Mouse (Mus musculus) midbrain, embryonic 14.5 days (tissue): ENCODE data around the gene Grik4. TPM values are rescaled to one million over a fixed set of nuclear protein-coding genes. Genes with fewer than 3 reads are reported as not detected.
A peak's percentile ranks its signal among the peaks of the same experiment; 100 is the strongest.

Experiments used
- ATAC-seq: fragments of 200-750 bp; cut with Nextera tagmentation; 2 replicates; pipeline ENCODE4 v1.8.0; 2017; ENCODE audit warnings: moderate number of reproducible peaks, moderate library complexity; ENCODE audit not compliant: low FRiP score, low TSS enrichment
- DNase-seq: peaks from one replicate; pipeline ENCODE4 v3.0.0-alpha.2; 2015
- H3K27ac ChIP-seq: fragments of 300-500 bp; sonication (generic); replicated peaks from 2 replicates; pipeline ENCODE4 v1.5.1; 2014; ENCODE audit warnings: mild to moderate bottlenecking, low read depth, low read length, moderate library complexity
- H3K27me3 ChIP-seq: fragments of 300-500 bp; sonication (generic); 2 replicates; pipeline ENCODE4 v1.6.1; 2014; ENCODE audit warnings: low read length, control low read depth, mixed read lengths; ENCODE audit not compliant: control insufficient read depth, insufficient read depth
- H3K36me3 ChIP-seq: fragments of 300-500 bp; sonication (generic); 2 replicates; pipeline ENCODE4 v1.6.1; 2014; ENCODE audit warnings: low read length, control low read depth; ENCODE audit not compliant: control insufficient read depth, insufficient read depth
- H3K4me1 ChIP-seq: fragments of 300-500 bp; sonication (generic); 2 replicates; pipeline ENCODE4 v1.6.1; 2014; ENCODE audit warnings: mild to moderate bottlenecking, antibody characterized with exemption, low read length, control low read depth; ENCODE audit not compliant: control insufficient read depth, insufficient read depth
- H3K4me2 ChIP-seq: fragments of 300-500 bp; sonication (generic); 2 replicates; pipeline ENCODE4 v1.6.1; 2014; ENCODE audit warnings: mild to moderate bottlenecking, low read length, moderate library complexity
- H3K4me3 ChIP-seq: fragments of 300-500 bp; sonication (generic); replicated peaks from 2 replicates; pipeline ENCODE4 v1.5.1; 2014; ENCODE audit warnings: low read depth, low read length
- H3K9ac ChIP-seq: fragments of 300-500 bp; sonication (generic); replicated peaks from 2 replicates; pipeline ENCODE4 v1.6.1; 2014; ENCODE audit warnings: mild to moderate bottlenecking, low read length, moderate library complexity
- H3K9me3 ChIP-seq: fragments of 300-500 bp; sonication (generic); 2 replicates; pipeline ENCODE4 v1.6.1; 2016; ENCODE audit warnings: low read length, control low read depth, mixed read lengths; ENCODE audit not compliant: control insufficient read depth
- WGBS: fragments of 180-500 bp; shearing (Covaris S2); extraction: QIAGEN DNeasy Blood & Tissue Kit; methylation state at CpG from one replicate; pipeline ENCODE4 v1.1.7; 2014; 5-methylcytosine and 5-hydroxymethylcytosine counted together
- polyA plus RNA-seq: library from polyadenylated mRNA; unstranded; fragments of >200 nt; fragmentation: Nextera tagmentation; extraction: Ambion mirVana; gene quantifications from 2 replicates; pipeline ENCODE4 v1.2.1, GENCODE M21; 2014

Gene Grik4
- polyA plus RNA-seq, 1 experiment from 2014 or later = 4.4 TPM

DNA sequence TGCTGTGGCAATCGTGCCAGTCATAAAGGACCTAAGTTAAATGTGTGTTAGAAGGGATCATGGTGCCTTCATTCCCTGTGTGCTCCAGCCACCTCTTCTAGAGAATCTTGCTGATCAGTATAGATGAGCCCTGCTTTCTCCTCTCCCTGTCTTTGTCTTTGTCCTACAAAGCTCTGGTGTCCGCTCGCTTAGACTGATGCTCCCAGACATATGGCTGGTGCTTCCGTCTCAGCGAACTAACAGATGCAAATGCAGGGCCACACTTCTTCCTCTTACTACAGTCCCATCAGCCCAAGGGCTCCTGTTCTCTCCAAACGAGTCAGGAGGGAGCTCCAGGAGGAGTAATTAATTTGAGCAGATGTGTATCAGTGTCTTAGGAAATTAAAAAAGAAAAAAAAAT lies 71.4 kb downstream of the Grik4 start:
- Histone ChIP-seq H3K27ac (no peak overlapping the region), H3K27me3 (no peaks in the 10 kb centered on the region), H3K9me3 (no peaks in the 10 kb centered on the region), H3K36me3 (no peaks in the 10 kb centered on the region), H3K4me2 (no peak overlapping the region), H3K4me1 (peaks cover 3% of the 10 kb centered on the region; the same call in 1 of the 2 replicates), H3K9ac (no peak overlapping the region), H3K4me3 (no peak overlapping the region)
- DNase-seq (no peak), ATAC-seq (no peak)
- 68% methylated on average over 6 of the region's 6 CpGs for WGBS

DNA sequence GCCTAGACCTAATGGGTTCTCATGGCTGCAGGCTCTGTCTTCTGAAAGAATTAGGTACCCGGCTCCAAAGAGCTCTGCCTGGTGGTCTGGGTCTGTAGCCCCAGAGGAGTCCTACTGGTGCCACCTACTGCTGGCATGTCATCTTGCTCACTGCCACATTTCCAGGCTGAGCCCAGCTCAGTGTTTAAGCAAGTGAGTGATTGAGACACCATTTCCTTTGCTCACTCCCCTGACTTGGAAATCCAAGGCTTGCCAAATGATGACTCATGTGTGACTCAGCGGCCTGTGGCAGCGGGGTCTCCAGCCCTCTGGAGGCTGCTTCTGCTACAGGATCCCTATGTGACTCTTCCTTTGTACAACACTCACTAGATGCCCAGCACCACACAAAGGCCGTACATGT lies 72.6 kb downstream of the Grik4 start:
- DNase-seq (no peak), ATAC-seq (no peak)
- no peak overlapping the region for H3K9ac ChIP-seq
- H3K27ac ChIP-seq = no peak overlapping the region
- no peak overlapping the region for H3K4me2 ChIP-seq
- 0 out of 2 replicates have a peak, but pooled peaks cover 3% of the 10 kb centered on the region for H3K4me1 ChIP-seq
- WGBS = 86% methylated on average over 4 of the region's 4 CpGs
- no peaks in the 10 kb centered on the region for H3K9me3 ChIP-seq
- H3K4me3 ChIP-seq = no peak overlapping the region
- H3K27me3 ChIP-seq = no peaks in the 10 kb centered on the region
- H3K36me3 ChIP-seq = no peaks in the 10 kb centered on the region

- H3K4me2 ChIP-seq = no peak overlapping the region
- H3K27me3 ChIP-seq = no peaks in the 10 kb centered on the region
- H3K9ac ChIP-seq = no peak overlapping the region
- no peaks in the 10 kb centered on the region for H3K9me3 ChIP-seq
- H3K4me1 ChIP-seq = peaks cover 9% of the 10 kb centered on the region; the same call in 1 of the 2 replicates
- 58% methylated on average over 9 of the region's 9 CpGs for WGBS
- H3K4me3 ChIP-seq = no peak overlapping the region
- no peak for DNase-seq
- H3K27ac ChIP-seq = no peak overlapping the region
- H3K36me3 ChIP-seq = no peaks in the 10 kb centered on the region
- no peak for ATAC-seq
Measured at GRCm38 (mm10) chr9:42870257-42870656, 74.0 kb downstream of the Grik4 start.

DNA sequence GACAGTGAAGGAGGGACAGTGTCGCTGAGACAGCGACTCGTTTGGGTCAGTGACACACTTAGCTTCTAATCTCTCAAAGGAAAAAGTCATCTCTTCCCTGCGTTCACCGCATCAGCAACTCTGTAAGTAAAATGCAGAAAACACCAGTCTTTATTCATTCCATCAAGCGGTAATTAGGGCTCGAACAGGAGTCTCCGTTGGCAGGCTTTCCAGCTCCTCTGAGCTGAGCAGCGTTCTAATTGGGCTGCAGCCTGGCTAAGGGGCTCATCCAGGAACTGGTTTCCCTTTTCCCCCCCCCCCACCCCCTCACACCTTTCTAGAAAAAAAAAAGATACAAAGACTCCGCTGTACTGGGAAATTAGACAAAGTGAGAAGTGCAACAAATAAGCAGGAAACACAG lies 75.8 kb downstream of the Grik4 start:
- no peak for ATAC-seq
- Histone ChIP-seq H3K27ac (no peak overlapping the region), H3K27me3 (no peaks in the 10 kb centered on the region), H3K4me2 (no peak overlapping the region), H3K36me3 (no peaks in the 10 kb centered on the region), H3K4me3 (no peak overlapping the region), H3K4me1 (peaks cover 13% of the 10 kb centered on the region), H3K9ac (no peak overlapping the region), H3K9me3 (no peaks in the 10 kb centered on the region)
- DNase-seq = peak; percentile 44
- 38% methylated on average over 10 of the region's 10 CpGs for WGBS

GRCm38 (mm10) chr9:42866650-42867049 lies 77.6 kb downstream of the Grik4 start:
- Histone ChIP-seq H3K4me3 (no peak overlapping the region), H3K36me3 (no peaks in the 10 kb centered on the region), H3K9ac (no peak overlapping the region), H3K27me3 (no peaks in the 10 kb centered on the region), H3K27ac (no peak overlapping the region), H3K4me1 (peaks cover 15% of the 10 kb centered on the region), H3K9me3 (no peaks in the 10 kb centered on the region), H3K4me2 (no peak overlapping the region)
- DNase-seq (no peak), ATAC-seq (no peak)
- WGBS = 81% methylated on average over 4 of the region's 4 CpGs

- Histone ChIP-seq H3K4me3 (no peak overlapping the region), H3K4me2 (no peak overlapping the region), H3K27me3 (no peaks in the 10 kb centered on the region), H3K9ac (no peak overlapping the region), H3K36me3 (no peaks in the 10 kb centered on the region), H3K9me3 (no peaks in the 10 kb centered on the region), H3K27ac (no peak overlapping the region), H3K4me1 (peaks cover 15% of the 10 kb centered on the region)
- ATAC-seq = no peak; the same call in 1 of the 2 replicates
- DNase-seq = no peak
- 33% methylated on average over 11 of the region's 11 CpGs for WGBS
Measured at GRCm38 (mm10) chr9:42865036-42865829, 79.1 kb downstream of the Grik4 start.

GRCm38 (mm10) chr9:42863360-42863759 lies 80.9 kb downstream of the Grik4 start:
- H3K4me1 ChIP-seq = peaks cover 15% of the 10 kb centered on the region
- 32% methylated on average over 5 of the region's 5 CpGs for WGBS

DNA sequence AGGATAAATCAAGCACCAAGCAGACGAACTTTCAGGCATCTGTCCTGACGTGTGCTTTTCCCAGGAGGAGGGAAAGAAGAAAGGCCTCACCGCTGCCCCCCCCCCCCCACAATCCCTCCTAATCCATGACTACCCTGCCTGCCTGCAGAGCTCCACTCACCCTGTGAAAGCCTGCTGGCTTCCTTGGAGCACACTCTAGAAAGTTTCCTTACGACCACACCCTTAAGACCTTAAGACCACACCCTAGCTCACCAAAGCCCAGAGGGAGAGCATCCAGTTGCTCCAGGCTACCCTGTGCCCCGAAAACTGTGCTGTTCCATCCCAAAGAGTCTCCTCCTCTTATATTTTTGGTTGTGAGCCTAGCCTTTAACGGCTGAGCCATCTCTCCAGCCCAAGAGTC lies 82.6 kb downstream of the Grik4 start:
- no peak for ATAC-seq
- no peak overlapping the region for H3K27ac ChIP-seq
- no peak for DNase-seq
- H3K4me3 ChIP-seq = no peak overlapping the region
- no peak overlapping the region for H3K4me2 ChIP-seq
- no peaks in the 10 kb centered on the region for H3K9me3 ChIP-seq
- WGBS = 67% methylated on average over 5 of the region's 6 CpGs
- peaks cover 15% of the 10 kb centered on the region for H3K4me1 ChIP-seq
- H3K36me3 ChIP-seq = no peaks in the 10 kb centered on the region
- no peaks in the 10 kb centered on the region for H3K27me3 ChIP-seq
- H3K9ac ChIP-seq = no peak overlapping the region

More at GRCm38 (mm10) chr9:42863360-42863759, 80.9 kb downstream of the Grik4 start:
- H3K4me3 ChIP-seq = no peak overlapping the region
- no peak overlapping the region; the same call in 1 of the 2 replicates for H3K9ac ChIP-seq
- DNase-seq (peak; percentile 65), ATAC-seq (no peak)
- no peaks in the 10 kb centered on the region for H3K9me3 ChIP-seq
- H3K4me2 ChIP-seq = no peak overlapping the region
- no peaks in the 10 kb centered on the region for H3K27me3 ChIP-seq
- peak overlapping the region; percentile 49; the same call in 1 of the 2 replicates for H3K27ac ChIP-seq
- H3K36me3 ChIP-seq = no peaks in the 10 kb centered on the region

DNA sequence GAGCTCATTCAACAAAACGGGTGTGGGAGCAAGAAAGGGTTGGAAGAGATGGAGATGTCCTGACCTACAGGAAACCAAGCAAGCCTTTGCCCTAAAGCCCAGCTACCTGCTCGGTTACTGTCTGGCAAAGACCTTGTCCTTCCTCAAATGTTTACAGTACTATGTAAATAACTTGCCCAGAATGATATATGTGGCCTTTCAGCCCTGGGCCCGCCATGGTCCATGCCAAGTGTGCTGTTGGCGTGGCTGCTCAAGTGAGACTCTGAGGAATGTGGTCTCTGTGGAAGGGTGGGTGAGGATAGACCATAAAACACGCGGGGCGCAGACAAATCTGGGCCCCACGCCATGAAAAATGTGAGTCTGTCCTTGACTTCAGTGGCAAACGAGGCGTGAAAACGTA lies 83.1 kb downstream of the Grik4 start:
- H3K4me1 ChIP-seq = peaks cover 15% of the 10 kb centered on the region
- H3K9me3 ChIP-seq = no peaks in the 10 kb centered on the region
- no peak overlapping the region for H3K9ac ChIP-seq
- no peak overlapping the region for H3K27ac ChIP-seq
- no peak overlapping the region for H3K4me3 ChIP-seq
- no peak overlapping the region for H3K4me2 ChIP-seq
- ATAC-seq (no peak), DNase-seq (no peak)
- H3K27me3 ChIP-seq = no peaks in the 10 kb centered on the region
- H3K36me3 ChIP-seq = no peaks in the 10 kb centered on the region
- WGBS = 84% methylated on average over 11 of the region's 11 CpGs
